Mouse (Mus musculus) urinary bladder, postnatal 36 days (tissue): ENCODE measurements at regions not wholly inside any gene's neighbourhood (a gene's known extent, or its start where the extent isn't known, plus 50 kb on each side); places are given as distances from the start of the nearest gene placed in this dataset.

Source experiments
- DNase-seq, 2 experiments: peaks; one replicate each; pipeline ENCODE4 v3.0.0; 2022; ENCODE audit warnings: low spot score in 2 of 2, mixed read lengths in 1 of 2

DNA sequence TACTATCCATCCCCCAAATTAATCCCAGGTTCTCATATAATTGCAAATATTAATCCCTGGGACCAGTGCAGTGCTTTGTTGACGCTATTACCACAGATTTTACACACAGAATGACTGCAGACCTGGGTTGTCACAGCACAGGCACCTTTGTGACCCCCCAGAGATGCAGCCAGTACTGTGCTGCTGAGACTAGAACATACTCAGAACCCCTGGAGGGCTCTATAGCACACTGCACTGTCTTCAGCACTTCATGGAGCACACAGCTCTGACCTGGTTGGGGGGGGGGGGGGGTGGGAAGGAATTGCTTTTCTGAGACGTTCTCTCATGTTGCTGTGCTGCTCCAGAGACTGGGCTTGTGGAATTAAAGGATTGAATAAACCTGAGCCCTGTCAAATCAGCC lies 154.9 kb upstream of the Gm34302 start:
- no peak for DNase-seq

DNA sequence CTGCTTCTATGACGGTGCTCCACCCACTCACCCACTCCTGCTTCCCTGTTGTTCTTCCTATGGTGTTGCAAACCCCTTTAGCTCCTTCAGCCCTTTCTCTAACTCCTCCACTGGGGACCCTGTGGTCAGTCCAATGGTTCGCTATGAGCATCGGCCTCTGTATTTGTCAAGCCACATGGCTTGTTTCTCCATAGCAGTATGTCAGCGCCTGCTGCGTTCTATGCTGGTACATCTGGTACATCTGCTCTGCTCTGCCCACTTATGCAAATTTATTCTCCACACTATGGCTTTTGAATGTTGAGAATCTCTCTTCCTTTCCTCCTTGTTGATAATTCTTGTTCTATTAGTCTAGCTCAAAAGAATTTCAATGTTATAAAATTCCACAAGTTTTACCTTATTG lies 154.2 kb upstream of the Gm34302 start:
- no peak for DNase-seq

DNA sequence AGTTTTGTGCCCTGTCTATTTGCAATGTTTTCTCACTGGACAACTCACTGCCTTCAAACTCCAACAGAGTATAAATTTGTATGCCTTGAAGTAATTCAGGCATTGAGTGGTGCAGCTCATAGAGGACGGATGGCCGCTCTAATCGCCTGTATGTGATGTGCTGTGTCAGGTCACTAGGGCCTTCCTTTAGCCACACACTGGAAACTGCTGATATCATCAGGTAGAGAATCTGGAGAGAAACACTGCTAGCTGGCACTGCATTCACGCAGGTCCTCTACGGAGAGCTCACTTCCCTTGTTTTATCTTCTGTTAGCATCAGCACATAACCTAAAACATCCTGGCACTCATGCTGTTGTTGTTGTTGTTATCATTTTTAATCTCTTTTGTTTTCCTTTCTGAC lies 144.0 kb upstream of the Gm34302 start:
- DNase-seq = no peak

DNA sequence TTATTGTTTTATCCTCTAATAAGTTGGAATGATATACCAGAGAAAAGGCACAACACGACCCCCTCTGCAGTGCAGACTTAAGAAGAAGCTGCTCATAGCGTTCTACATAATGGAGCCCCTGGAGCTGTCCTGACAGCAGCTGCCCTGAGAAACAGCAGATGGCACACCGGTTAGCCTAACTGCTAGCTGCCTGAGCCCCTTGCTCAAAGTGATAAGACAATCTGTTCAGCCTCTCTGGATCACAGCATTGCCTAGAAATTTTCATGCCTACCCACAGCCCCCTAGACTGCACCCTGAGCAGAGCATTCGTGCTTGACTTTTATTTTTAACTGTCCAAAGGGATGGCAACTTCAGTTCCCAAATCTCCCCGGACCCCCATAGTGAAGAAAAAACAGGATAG lies 132.4 kb upstream of the Gm34302 start:
- DNase-seq = no peak

DNA sequence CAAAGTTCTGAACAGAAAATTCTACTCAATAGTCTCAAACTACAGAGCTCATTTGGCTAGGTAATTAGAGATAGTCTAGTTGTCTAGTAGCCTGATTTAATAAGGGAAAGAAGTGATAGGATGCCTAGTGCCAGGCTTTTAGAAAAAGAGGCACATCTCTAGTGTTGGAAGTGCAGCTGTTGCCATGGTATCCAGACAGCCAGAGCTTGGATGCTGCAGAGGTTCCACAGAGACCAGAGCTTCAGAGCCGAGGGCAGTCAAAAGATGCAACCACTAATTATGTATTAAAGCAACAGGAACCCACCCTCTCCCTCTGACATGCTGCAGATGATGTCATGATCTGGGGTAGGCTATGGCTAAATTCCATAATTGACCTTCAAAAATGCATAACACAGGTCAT lies 130.0 kb upstream of the Gm34302 start:
- DNase-seq = no peak

DNA sequence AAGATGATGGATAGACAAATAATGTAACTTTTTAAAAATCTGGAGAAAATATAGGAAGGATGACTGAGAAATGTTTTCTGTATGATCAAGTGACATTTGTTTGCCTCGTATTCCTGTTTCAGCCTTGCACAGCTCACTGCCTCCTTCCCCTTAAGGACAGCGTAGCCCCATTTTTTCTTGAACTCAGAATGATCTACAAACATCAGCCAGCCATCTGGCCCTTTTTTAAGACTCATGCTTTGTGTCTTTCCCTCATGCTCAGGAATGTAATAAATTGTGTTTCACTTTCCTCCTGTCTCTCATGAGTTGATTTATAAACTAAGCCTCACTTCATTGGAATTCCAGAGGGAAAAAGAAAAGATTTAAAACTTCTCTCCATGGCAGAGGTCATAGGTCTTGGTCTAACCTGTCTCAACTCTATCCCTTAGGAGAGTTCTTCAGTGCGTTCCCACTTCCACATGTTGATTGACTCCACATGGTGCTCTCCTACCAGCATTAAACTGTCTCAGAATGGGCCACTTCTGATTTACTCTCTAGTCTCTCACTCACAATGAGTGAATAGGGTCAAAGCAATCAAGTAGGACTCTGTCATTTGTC lies 129.2 kb upstream of the Gm34302 start:
- DNase-seq = no peak

DNA sequence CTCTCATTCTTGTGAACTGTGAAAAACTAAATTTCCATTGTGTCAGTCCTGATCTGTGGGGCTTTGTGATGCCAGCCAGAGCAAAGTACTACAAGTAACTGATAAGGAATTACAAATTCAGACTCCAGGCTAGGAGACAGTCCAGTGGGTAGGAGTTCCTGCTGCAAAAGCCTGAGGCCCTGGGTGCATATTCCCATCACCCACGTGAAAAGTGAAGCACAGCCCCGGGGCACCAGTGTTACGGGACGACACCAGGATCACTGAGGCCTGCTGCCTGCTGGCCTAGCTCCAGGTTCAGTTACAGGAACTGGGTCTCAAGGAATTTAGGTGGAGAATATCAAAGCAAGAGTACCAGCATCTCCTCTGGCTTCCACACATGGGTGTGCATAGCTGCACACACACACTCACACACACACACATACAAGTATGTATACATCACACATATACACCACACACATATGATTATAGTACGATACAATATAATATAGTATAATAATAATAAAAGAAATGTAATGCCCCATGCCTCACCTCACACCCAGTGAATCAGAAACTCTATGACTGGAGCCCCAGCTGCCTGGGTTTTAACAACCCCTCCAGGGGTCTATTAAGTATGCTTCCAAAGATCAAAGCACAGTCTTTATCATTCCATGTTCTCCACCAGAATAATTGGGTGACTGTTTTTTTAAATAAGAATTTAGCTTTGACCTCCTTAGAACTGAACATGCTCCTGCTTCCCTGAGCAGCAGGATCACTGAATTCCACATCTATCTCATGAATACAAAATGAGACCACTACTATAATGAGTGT lies 126.6 kb upstream of the Gm34302 start:
- DNase-seq = no peak

DNA sequence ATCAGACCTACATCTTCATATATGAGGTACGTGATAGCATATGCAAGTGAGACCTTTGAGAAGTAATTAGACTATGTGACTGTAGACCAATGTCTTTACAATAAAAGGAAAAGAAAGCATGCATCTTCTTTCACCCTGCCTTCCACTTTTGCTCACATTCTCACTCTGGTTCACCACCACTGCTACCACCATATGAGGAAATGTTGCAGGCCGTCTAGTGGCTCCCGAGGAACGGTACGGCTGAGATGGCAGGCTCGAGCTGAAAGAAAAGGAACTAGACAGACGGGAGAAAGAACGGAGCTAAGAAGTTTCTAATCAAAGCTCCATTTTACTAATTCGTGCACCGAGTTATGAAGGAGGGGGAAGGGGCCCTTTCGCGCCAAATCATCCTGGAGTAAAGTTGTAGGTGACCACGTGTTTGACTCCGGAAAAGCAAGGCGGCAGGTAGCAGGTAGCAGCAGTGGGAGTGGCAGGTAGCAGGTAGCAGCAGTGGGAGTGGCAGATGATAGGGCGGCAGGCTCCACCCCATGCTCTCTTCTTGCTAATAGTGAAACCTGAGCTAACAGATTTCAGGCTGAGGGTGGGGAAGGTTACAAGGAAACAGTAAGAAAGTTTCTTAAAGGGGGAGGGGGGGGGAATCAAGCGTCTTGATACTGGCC lies 125.9 kb upstream of the Gm34302 start:
- peak; percentile 0 to 4 for DNase-seq

DNA sequence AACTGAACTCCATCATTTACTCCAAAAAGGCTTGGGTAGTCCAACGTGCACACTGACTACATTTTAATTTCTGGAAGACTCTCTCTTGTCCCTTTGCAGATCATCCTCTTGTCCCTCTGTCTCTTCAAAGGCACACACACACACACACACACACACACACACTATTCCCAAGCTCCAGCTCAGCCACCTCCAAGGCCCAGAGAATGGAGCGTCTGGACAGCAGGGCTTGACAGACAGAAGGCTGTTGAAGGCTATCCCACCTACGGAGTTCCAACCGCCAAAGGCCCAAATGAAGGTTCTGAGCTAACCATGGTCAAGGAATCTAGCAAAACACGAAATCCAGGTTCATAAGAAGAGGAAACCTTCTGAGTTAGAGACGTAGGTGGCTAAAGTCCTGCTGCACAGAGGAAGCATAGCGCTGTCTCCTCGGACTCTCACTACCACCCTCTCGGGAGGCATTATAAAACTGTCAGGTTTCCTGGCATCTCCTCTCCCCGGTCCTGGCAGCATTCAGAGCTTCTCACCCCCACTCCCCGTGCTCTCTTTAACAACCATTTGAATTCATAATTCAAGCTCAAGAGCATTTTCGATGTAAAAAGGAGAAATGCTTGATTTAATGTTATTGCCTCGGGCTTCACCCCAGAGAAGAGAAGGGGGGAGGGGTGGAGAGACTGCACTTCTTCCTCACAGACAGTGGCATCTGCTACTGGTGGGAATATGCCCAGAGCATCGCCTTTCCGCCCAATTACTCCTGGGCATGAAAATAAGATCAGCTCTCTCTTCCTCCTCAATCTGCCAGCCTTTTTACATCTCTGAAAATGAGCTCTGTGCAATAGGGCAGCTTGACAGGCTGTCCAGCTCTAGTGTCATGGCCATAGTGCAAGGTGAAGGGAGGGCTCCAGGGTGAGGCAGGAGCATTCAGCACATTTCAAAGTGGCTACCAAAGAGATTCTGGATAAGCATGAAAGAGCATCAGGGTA lies 99.3 kb upstream of the Gm34302 start:
- no peak for DNase-seq

DNA sequence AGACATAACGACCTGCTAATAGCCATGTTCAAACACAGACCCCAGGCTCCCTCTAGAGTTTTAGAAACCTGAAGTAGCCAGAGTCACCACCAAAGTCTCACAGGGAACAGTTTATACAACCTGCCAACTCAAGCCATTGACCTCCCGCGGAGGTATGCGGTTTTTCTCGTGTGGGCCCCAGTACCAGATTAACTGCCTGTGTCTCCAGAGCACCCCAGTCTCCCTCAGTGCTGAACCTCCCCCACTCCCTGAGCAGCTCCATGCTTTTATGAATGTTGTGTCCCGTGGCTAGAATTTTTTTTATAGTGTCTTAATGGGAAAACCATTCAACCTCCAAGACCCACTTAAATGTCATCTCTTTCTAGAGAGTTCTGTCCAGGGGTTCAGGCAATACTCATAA lies 98.5 kb upstream of the Gm34302 start:
- DNase-seq = no peak

DNA sequence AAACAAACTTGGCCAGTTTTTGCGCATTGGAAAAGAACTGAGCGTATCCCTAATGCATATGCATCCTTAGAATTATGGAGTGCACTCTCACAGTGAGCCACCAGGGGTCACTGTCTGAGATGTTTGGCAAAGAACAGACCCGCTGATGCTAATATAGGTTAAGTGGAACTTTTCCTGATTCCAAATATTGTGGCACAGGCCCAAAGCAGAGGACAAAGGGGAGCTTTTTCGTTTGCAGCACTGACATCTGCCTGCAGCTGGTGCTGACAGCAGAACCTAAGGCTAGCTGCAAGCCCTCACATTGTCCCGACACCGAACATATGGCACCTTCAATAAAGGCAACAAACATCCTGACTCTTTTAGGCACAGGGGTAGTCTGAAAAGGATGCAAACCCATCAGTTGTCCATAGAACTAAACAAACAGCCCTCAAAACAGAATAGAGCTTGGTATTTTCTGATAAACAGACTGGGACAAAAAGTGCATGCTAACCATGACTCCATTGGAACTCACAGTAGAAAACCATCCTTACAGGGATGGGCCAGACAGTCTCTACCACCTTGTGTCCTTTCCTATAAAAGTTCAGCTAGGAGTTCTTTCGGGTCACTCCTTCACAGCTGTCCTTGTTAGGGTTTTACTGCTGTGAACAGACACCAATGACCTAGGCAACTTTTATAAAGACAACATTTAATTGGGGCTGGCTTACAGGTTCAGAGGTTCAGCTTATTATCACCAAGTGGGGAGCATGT lies 87.1 kb upstream of the Gm34302 start:
- peak; percentile 54 to 59 for DNase-seq

DNA sequence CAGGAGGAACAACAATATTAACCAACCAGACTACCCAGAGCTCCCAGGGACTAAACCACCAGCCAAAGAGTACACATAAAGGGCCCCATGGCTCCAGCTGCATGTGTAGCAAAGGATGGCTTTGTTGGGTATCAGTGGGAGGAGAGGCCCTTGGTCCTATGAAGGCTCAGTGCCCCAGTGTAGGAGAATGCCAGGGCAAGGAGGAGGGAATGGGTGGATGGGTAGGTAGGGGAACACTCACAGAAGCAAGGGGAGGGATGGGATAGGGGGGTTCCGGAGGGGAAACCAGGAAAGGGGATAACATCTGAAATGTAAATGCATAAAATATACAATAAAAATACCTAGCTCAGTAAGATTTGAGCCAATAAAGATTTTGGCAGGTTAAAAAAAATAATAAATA lies 86.4 kb upstream of the Gm34302 start:
- no peak for DNase-seq

DNA sequence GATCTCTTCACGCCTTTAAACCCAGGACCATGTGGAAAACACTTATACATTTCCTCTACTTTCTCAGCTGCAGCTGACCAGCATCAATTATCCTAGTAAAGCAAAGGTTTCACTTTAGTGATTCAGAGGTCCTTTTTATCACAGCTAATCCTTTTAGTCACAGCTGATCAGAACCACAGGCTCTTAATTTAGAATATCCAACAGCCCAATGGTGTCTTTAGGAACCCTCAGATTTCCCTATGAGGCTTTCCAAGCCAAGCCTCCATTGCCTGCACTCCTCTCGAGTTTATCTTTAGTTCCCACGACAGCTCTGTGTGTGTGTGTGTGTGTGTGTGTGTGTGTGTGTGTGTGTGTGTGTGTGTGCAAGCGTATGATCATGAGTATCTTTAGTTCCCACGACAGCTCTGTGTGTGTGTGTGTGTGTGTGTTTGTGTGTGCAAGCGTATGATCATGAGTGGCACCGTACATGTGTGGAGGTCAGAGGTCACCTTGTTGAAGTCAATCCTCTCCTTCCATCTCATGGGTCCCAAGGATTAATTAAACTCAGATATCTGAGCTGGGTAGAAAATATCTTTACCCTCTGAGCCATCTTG lies 85.4 kb upstream of the Gm34302 start:
- no peak for DNase-seq

DNA sequence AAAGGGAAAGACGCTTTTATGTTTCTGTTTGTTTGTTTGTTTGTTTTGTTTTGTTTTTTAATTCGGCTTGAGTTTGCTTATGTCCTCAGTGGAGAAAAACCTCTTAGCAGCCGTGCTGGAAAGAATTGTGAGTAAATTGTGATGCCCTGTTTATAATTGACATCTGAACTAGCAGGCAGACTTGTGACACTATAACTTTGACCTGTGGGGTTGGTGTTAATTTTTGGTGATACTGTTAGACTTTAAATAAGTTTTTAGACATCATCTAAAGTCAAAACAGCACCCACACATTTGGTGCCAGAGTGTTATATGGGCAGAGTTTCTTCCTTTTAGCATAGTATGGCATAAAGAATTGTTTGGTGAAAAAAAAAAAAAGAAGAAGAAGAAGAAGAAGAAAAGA lies 84.0 kb upstream of the Gm34302 start:
- no peak for DNase-seq

DNA sequence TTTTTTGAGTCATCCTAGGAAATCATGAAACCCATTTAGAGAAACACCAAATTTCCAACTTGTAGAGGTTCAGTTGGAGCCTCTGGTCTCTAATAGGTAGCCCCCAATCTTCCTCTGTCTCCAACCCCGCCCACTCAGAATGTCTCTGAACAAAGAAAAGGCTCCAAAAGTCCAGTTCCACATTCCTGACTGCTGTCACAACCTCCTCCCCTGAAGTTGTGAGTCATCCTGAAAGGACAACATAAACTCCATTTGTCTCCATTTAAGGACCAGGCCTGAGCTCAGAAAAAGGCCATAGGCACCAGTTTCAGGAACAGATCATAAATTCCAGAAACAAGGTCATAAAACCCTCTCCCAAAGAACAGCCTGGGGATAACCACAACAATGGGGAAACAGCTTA lies 79.4 kb upstream of the Gm34302 start:
- no peak for DNase-seq

DNA sequence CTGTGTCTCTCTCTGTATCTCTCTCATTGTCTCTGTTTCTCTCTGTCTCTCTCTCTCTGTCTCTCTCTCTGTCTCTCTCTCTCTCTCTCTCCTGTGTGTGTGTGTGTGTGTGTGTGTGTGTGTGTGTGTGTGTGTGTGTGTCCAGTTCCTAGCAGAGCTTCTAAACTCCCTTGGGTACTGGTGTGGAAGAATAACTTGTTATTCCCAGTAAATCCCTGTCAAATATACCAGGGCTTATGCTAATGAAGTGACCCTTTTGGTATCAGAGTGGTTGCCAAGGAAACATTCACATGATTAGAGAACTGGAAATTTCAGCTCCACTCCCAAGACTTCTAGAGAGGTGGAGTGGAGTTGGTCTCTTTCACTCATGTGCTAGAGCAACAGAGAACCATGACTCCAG lies 78.9 kb upstream of the Gm34302 start:
- DNase-seq = no peak

DNA sequence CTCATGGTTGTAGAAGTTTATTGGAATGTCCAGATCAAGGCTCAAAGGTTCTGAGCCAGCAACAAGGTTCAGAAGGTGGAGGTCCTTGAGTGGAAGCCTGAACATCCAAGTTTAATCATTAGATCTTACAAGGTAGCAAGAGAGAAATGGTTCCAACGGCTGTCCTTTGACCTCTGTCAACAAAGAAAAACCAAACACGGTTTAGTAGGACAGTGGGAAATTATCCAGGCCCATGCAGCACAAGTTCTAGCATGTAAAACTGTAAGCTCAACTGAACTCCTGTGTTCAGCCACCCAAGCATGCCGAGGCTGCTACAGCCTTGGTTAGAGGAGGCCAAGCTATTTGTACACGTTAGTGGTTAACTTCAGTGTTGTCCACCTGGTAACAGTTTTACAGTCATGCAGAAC lies 77.1 kb upstream of the Gm34302 start:
- peak in 1 of 2 experiments; percentile 1 for DNase-seq

DNA sequence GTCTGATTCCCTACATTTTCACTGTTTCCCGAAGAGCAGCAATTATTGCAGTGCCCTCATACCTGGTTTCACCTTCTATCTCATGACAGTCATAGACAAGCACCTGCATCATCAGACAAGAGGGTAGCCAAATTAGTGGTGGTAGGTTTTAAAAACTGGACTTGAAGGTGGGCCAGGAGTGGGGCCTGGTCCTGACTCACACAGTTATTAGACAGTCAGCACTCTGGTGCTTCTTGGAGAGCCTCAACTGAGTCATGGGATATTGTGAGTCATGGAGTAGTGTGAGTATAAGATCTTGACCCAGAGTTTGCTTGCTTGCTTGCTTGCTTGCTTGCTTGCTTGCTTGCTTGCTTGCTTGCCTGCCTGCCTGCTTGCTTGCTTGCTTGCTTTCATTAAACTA lies 73.1 kb upstream of the Gm34302 start:
- no peak for DNase-seq

DNA sequence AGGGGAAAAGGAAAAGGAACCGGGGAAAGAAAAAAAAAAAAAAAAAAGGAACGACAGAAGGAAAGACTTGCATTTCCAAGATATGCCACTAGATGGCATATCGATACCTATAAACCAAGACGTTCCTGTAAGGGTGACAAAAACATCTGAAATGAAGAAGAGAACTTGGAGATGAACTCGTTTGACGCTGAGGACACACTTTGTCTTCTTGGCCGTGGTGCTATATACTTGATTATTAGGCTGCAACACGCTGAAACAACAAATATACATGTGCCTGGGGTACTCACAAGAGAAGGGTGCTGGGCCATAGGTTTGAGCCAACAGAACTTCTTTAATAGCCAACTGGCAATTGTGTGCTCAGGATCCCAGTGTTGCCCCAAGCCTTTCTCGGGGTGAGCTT lies 71.2 kb upstream of the Gm34302 start:
- no peak for DNase-seq

DNA sequence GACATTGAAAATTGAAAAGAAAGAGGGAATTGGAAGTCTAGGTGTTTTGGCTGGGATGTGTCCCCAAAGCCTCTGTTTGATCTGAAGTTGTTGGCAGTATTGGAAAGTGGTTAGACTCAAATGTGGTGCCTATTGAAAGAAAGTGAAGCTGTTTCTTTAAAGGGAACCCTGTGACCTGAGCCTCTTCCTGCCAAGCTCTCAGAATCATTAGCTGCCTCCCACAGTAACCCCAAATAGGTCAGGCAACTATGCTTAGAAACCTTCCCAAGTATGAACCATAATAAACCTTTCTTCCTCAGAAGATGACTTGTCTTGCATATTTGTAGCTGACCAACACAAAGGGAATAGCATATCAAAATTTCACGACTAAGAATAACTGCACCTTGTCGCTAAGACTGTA lies 69.7 kb upstream of the Gm34302 start:
- DNase-seq = no peak

DNA sequence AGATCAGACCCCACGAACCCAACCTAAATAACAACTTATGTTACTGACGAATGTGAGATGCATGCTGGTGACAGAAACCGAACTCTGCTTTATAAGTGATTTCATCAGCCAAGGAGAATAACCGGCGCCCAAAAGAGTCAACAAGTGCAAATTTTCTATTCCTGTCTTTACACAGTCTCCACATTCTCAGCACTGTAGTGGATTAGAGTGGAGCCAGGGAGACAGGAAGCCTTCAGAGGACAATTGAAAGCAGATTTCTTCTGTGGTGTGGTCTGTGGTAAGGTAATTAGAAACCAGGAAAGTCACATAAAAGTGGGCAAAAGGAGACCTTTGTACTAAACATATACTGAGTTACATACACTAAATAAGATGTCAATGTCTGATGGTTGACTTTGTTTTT lies 68.0 kb upstream of the Gm34302 start:
- DNase-seq = no peak
